Mouse (Mus musculus) heart, adult 2 months (tissue): ENCODE measurements around the gene Unk. TPM values are rescaled to one million over a fixed set of nuclear protein-coding genes. Genes with fewer than 3 reads are reported as not detected.
A peak's percentile ranks its signal among the peaks of the same experiment; 100 is the strongest.

Experiments used
- DNase-seq, 2 experiments: peaks; one replicate each; pipeline ENCODE4 v3.0.0; 2021
- H3K27ac ChIP-seq: fragments of 200-600 bp; 2 replicates; pipeline ENCODE4 v1.8.1; 2022
- H3K27me3 ChIP-seq: fragments of 200-500 bp; 2 replicates; pipeline ENCODE4 v1.6.1; 2012; ENCODE audit warnings: mild to moderate bottlenecking, low read length, inconsistent platforms, mixed read lengths; ENCODE audit not compliant: control insufficient read depth, insufficient read depth
- H3K36me3 ChIP-seq: fragments of 200-500 bp; 2 replicates; pipeline ENCODE4 v1.6.1; 2012; ENCODE audit warnings: low read length, inconsistent platforms; ENCODE audit not compliant: control insufficient read depth, insufficient read depth
- H3K4me1 ChIP-seq: fragments of 200-500 bp; 2 replicates; pipeline ENCODE4 v1.6.1; 2011; ENCODE audit warnings: low read length; ENCODE audit not compliant: control insufficient read depth, insufficient read depth
- H3K4me3 ChIP-seq: fragments of 200-600 bp; 2 replicates; pipeline ENCODE4 v1.8.1; 2022
- H3K79me2 ChIP-seq: fragments of 200-500 bp; replicated peaks from 2 replicates; pipeline ENCODE4 v1.6.1; 2012; ENCODE audit warnings: mild to moderate bottlenecking, inconsistent platforms, low read length, moderate library complexity, mixed read lengths; ENCODE audit not compliant: control insufficient read depth, insufficient read depth
- H3K9ac ChIP-seq: fragments of 200-500 bp; 2 replicates; pipeline ENCODE4 v1.6.1; 2012; ENCODE audit warnings: low read depth, mild to moderate bottlenecking, control low read depth, inconsistent platforms, low read length, mixed read lengths
- CTCF ChIP-seq: fragments of 200-600 bp; IDR thresholded peaks from 2 replicates; pipeline ENCODE4 v1.8.1; 2022; ENCODE audit warnings: antibody characterized with exemption, mild to moderate bottlenecking, moderate library complexity
- EP300 ChIP-seq: fragments of 200-500 bp; IDR thresholded peaks from 2 replicates; pipeline ENCODE4 v1.6.1; 2011; ENCODE audit warnings: low read depth, low read length, control low read depth; ENCODE audit not compliant: insufficient read depth
- POLR2A ChIP-seq: fragments of 200-500 bp; IDR thresholded peaks from 2 replicates; pipeline ENCODE4 v1.6.1; 2011; ENCODE audit warnings: mild to moderate bottlenecking, low read depth, low read length, control low read depth; ENCODE audit not compliant: insufficient read depth
- WGBS: fragments of 180-500 bp; shearing (Covaris S2); methylation state at CpG from one replicate; pipeline ENCODE4 v1.1.7; 2018; 5-methylcytosine and 5-hydroxymethylcytosine counted together
- intact Hi-C: fragments of 180-260 bp; cut with DNase I; formaldehyde crosslinking; loops from one replicate; pipeline ENCODE4 v1.15.1; 2025
- polyA plus RNA-seq: library from polyadenylated mRNA; depleted of rRNA; stranded (reverse); fragments of >200 nt; gene quantifications from 2 replicates; pipeline ENCODE4 v1.2.3, GENCODE M21; 2012
- total RNA-seq, 2 experiments: library from RNA; stranded (reverse); gene quantifications; 2 replicates each; pipeline ENCODE4 v1.2.3; 2021

Gene Unk
- total and polyA plus RNA-seq, 3 experiments = 7.1 to 16.5 (median 7.9) TPM

DNA sequence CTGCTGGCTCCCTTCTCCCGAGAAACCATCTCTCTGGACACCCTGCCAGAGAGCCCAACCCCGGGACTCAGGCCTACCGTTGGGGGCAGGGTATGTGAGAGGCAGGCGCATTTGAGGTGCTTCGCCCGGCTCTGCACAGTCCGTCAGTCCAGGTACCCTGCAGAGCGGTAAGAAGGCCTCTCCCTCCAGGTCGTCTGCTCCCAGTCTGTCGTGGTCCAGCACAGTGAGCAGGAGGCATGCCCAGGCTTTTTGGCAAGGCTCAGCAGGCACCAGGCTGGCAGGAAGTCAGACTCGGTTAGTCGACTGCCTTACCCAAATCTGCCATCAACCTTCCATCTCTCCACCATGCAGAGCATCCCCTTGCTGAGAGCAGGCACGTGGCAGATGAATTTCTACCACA, 33.4 kb downstream of the Unk start:
- no peak overlapping the region for H3K27ac ChIP-seq
- no peak overlapping the region for H3K9ac ChIP-seq
- H3K27me3 ChIP-seq = no peaks in the 10 kb centered on the region
- TF ChIP-seq CTCF (no peak), EP300 (no peak), POLR2A (no peak)
- WGBS = 46% methylated on average over 13 of the region's 13 CpGs
- H3K4me1 ChIP-seq = no peaks in the 10 kb centered on the region
- peak in 1 of 2 experiments; percentile 37 for DNase-seq
- intact Hi-C loops = no loop called here
- H3K36me3 ChIP-seq = no peaks in the 10 kb centered on the region
- H3K4me3 ChIP-seq = no peak overlapping the region
- no peaks in the 10 kb centered on the region for H3K79me2 ChIP-seq

DNA sequence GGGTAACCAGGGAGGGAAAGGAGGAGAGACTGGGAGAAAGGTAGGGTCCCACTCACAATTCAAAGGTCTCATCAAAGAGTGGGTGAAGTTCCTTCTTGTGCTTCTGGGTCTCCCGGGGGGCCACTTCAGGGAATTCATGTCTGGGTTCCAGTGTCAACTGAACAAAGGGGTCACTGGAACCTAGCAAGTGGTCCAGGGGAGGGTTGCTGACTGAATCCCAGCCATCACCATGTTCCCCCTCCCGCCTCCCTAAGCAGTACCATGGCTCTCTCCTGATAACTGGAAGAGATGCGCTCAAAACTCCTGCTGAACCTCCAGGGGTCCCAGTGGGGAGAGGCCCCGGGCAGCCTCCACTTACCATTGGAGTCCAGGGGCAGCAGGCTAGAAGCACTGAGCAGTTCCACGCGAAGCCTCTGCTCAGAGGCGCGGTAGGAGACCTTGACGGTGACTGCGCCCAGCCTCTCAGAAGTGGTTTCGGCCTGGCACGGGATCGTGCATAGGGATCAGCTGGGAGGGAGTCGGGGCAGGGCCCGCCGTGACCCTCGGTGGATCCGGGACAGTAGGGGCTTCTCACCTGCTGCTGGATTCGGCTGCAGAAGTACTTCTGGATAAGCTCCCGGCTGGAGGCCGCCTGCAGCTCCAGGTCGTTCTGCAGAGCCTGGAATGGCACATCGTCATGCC, 34.2 kb downstream of the Unk start:
- TF ChIP-seq EP300 (no peak), POLR2A (no peak), CTCF (no peak)
- no peaks in the 10 kb centered on the region for H3K79me2 ChIP-seq
- no peaks in the 10 kb centered on the region for H3K27me3 ChIP-seq
- 68% methylated on average over 23 of the region's 23 CpGs for WGBS
- H3K27ac ChIP-seq = no peak overlapping the region
- H3K4me1 ChIP-seq = no peaks in the 10 kb centered on the region
- intact Hi-C loops = no loop called here
- no peak for DNase-seq
- no peak overlapping the region for H3K9ac ChIP-seq
- no peaks in the 10 kb centered on the region for H3K36me3 ChIP-seq
- no peak overlapping the region for H3K4me3 ChIP-seq

DNA sequence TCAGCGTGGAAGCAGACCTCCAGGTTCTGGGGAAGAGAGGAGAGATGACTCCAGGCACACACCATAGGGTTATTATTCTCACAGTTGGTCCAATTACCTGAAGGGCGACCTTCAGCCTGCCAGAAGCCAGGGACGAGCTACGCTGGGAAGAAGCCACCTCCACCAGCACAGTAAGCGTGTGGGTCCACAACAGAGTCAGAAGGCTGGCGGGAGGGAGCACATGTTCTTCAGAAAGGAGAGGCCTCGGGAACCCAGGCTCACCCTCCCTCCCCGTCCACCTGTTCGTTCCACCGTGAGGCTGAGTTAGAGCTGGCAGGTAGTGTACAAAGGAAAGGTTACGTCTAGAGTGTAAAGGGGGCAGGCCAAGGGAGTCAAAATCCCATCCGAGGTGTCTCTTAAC, 35.2 kb downstream of the Unk start:
- intact Hi-C loops = no loop called here
- no peak for TF ChIP-seq EP300
- TF ChIP-seq POLR2A = no peak
- TF ChIP-seq CTCF = no peak
- H3K36me3 ChIP-seq = no peaks in the 10 kb centered on the region
- no peak overlapping the region for H3K27ac ChIP-seq
- no peaks in the 10 kb centered on the region for H3K27me3 ChIP-seq
- H3K4me1 ChIP-seq = no peaks in the 10 kb centered on the region
- no peaks in the 10 kb centered on the region for H3K79me2 ChIP-seq
- WGBS = 91% methylated on average over 12 of the region's 12 CpGs
- no peak overlapping the region for H3K9ac ChIP-seq
- no peak overlapping the region for H3K4me3 ChIP-seq
- DNase-seq = no peak

GRCm38 (mm10) chr11:116071510-116071909, 41.4 kb downstream of the Unk start:
- no peak for DNase-seq
- TF ChIP-seq POLR2A (no peak), CTCF (peak; percentile 47), EP300 (no peak)
- no peaks in the 10 kb centered on the region for H3K36me3 ChIP-seq
- WGBS = 47% methylated on average over 5 of the region's 5 CpGs
- H3K27ac ChIP-seq = no peak overlapping the region
- no peak overlapping the region for H3K9ac ChIP-seq
- H3K4me3 ChIP-seq = no peak overlapping the region
- H3K4me1 ChIP-seq = no peaks in the 10 kb centered on the region
- H3K27me3 ChIP-seq = no peaks in the 10 kb centered on the region
- intact Hi-C loops = no loop called here
- H3K79me2 ChIP-seq = no peaks in the 10 kb centered on the region

DNA sequence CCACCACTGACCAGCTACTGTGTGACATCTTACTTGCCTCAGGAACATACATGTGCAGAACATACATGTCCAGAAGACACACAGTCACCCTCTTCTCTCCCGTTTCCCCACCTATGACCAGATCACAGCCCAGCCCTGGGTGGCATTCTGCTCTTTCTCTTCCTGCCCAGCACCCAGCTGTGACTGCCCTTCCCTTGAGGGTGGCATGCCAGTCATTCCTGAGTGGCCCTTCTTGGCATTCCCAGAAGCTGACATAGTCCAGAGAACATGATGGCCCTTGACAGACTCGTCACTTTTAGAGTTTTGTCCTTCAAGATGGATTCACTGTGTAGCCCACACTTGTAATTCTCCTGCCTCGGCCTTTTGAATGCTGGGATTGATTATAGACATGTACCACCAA, 42.5 kb downstream of the Unk start:
- no peak for DNase-seq
- intact Hi-C loops = no loop called here

GRCm38 (mm10) chr11:116074436-116074991, 44.4 kb downstream of the Unk start:
- Histone ChIP-seq H3K9ac (no peak overlapping the region), H3K4me1 (no peaks in the 10 kb centered on the region), H3K27me3 (no peaks in the 10 kb centered on the region), H3K27ac (no peak overlapping the region), H3K4me3 (no peak overlapping the region), H3K36me3 (no peaks in the 10 kb centered on the region), H3K79me2 (no peaks in the 10 kb centered on the region)
- TF ChIP-seq POLR2A (no peak), EP300 (no peak), CTCF (no peak)
- WGBS = 43% methylated on average over 7 of the region's 7 CpGs
- intact Hi-C loops = no loop called here
- DNase-seq = no peak

More for the DNA sequence above, 42.5 kb downstream of the Unk start:
- no peaks in the 10 kb centered on the region for H3K79me2 ChIP-seq
- no peaks in the 10 kb centered on the region for H3K36me3 ChIP-seq
- TF ChIP-seq POLR2A (no peak), CTCF (no peak), EP300 (no peak)
- H3K4me3 ChIP-seq = no peak overlapping the region
- H3K27ac ChIP-seq = no peak overlapping the region
- H3K4me1 ChIP-seq = no peaks in the 10 kb centered on the region
- H3K27me3 ChIP-seq = no peaks in the 10 kb centered on the region
- 87% methylated on average over 3 of the region's 3 CpGs for WGBS
- no peak overlapping the region for H3K9ac ChIP-seq
